Mouse (Mus musculus): ENCODE measurements around the gene Ubac2.

Ubac2 gene

GRCm38 (mm10) chr14:122000346-122001105, 122.1 kb downstream of the Ubac2 start:
- DNase-seq (ENCODE audit: low read depth, low spot score): no peak

GRCm38 (mm10) chr14:122002224-122002623, 123.8 kb downstream of the Ubac2 start:
- DNase-seq (ENCODE audit: low read depth, low spot score): no peak

- DNase-seq (ENCODE audit: low read depth, low spot score): no peak
These were observed 125.4 kb downstream of the Ubac2 start for GRCm38 (mm10) chr14:122003812-122004211.

- DNase-seq (ENCODE audit: low read depth, low spot score): no peak
These were observed 129.8 kb downstream of the Ubac2 start for GRCm38 (mm10) chr14:122008261-122008660.

GRCm38 (mm10) chr14:122009502-122009901, 131.1 kb downstream of the Ubac2 start:
- DNase-seq (ENCODE audit: low read depth, low spot score): no peak

GRCm38 (mm10) chr14:122010301-122010700, 131.9 kb downstream of the Ubac2 start:
- DNase-seq (ENCODE audit: low read depth, low spot score): no peak

- no peak for DNase-seq (ENCODE audit: low read depth, low spot score)
These were observed 133.3 kb downstream of the Ubac2 start for GRCm38 (mm10) chr14:122011768-122012167.

- DNase-seq (ENCODE audit: low read depth, low spot score): no peak
These were observed 133.8 kb downstream of the Ubac2 start for GRCm38 (mm10) chr14:122012193-122012592.

- no peak for DNase-seq (ENCODE audit: low read depth, low spot score)
These were observed 134.4 kb downstream of the Ubac2 start for GRCm38 (mm10) chr14:122012814-122013213.

- DNase-seq (ENCODE audit: low read depth, low spot score): no peak
These were observed 135.1 kb downstream of the Ubac2 start for GRCm38 (mm10) chr14:122013417-122013951.

- DNase-seq (ENCODE audit: low read depth, low spot score): no peak
These were observed 139.5 kb downstream of the Ubac2 start for GRCm38 (mm10) chr14:122017958-122018357.

GRCm38 (mm10) chr14:122019389-122019788, 141.0 kb downstream of the Ubac2 start:
- DNase-seq (ENCODE audit: low read depth, low spot score): no peak

GRCm38 (mm10) chr14:122020567-122020966, 142.1 kb downstream of the Ubac2 start:
- DNase-seq (ENCODE audit: low read depth, low spot score): no peak

- no peak for DNase-seq (ENCODE audit: low read depth, low spot score)
These were observed 144.6 kb downstream of the Ubac2 start for GRCm38 (mm10) chr14:122023054-122023453.

- no peak for DNase-seq (ENCODE audit: low read depth, low spot score)
These were observed 145.5 kb downstream of the Ubac2 start for GRCm38 (mm10) chr14:122023928-122024327.

- DNase-seq (ENCODE audit: low read depth, low spot score): no peak
These were observed 150.7 kb downstream of the Ubac2 start for GRCm38 (mm10) chr14:122028926-122029745.

- no peak for DNase-seq (ENCODE audit: low read depth, low spot score)
These were observed 151.4 kb downstream of the Ubac2 start for GRCm38 (mm10) chr14:122029851-122030250.

GRCm38 (mm10) chr14:122032045-122032444, 153.6 kb downstream of the Ubac2 start:
- DNase-seq (ENCODE audit: low read depth, low spot score): no peak

- no peak for DNase-seq (ENCODE audit: low read depth, low spot score)
These were observed 156.0 kb downstream of the Ubac2 start, which contains the start of gene Timm8a2 for GRCm38 (mm10) chr14:122034451-122034850. Gene Timm8a2 (plus strand): TSS chr14:122034674.

GRCm38 (mm10) chr14:122035181-122035580, 156.8 kb downstream of the Ubac2 start:
- DNase-seq (ENCODE audit: low read depth, low spot score): no peak

- no peak for DNase-seq (ENCODE audit: low read depth, low spot score)
These were observed 157.4 kb downstream of the Ubac2 start for GRCm38 (mm10) chr14:122035860-122036259.

GRCm38 (mm10) chr14:122038874-122039647, 160.6 kb downstream of the Ubac2 start:
- no peak for DNase-seq (ENCODE audit: low read depth, low spot score)
